Mouse (Mus musculus) cerebellum, adult (tissue): ENCODE measurements around the gene Gpx4.

Experiments
- ATAC-seq: cut with Nextera tagmentation; 2 replicates; pipeline ENCODE4 v1.9.2; 2017; ENCODE audit warnings: mild to moderate bottlenecking, moderate library complexity, mixed read lengths; ENCODE audit not compliant: insufficient number of reproducible peaks, low FRiP score, low TSS enrichment

The Gpx4 gene

GRCm38 (mm10) chr10:80070837-80071515 lies 24.0 kb downstream of the Gpx4 start:
- ATAC-seq: peak; percentile 65

DNA sequence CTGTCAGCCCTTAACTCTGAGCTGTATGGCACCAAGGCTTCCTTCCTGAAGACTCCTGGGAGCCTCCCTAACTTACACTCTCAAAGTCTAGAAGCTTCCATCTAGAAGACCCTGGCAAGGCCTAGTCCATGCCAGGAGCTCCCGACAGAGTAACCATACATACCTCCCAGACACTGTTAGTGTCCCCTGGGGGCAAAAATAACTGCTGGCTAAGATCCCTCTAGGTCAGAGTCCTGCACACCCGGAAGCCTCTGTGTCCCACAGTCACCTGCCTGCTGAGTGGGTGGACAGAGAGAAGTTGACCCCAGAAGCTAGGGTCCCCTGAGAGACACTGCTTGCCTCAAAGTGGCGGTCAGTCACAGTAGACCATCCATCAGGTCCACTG lies 24.5 kb downstream of the Gpx4 start:
- ATAC-seq: no peak

DNA sequence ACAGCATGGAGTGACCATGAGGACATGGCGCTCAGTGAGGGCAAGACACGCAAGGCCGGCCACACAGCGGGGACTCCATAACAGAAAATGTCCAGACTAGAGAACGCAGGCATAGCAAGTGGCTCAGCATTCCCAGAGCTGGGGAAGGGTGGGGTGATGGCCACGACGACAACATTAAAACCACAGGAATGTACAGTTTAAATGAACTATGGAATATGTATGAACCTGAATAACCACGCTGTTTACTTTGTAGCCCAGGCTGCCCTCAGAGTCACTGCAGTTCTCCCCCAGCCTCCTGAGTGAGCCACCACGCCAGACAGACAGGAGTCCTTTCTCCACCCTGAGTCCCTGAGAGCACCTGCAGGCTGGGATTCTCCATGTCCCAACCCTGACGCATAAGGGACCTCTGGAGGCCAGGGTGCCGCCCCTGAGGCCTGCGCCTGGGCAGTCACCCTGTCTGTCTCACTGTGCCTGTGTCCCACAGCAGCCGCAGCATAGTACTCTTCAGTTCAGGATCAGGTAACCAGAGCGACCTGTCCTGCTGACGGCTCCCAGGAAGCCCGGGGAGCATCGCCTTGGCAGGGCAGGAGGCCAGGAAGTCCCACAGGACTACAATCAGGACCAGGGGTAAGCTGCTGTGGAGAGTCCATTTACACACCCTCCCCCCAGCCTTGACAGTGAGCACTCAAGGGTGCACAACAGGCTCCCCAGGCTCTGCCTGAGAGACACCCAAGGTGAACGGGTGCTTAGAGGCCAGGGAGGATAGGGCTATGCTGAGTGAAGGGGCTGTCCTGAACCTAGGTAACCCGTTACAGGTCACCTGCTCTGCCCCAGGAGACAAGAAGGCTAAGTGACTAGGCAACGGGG lies 25.9 kb downstream of the Gpx4 start:
- ATAC-seq: no peak

- no peak; the same call in 1 of the 2 replicates for ATAC-seq
Observed at GRCm38 (mm10) chr10:80074813-80075601, 28.0 kb downstream of the Gpx4 start.

DNA sequence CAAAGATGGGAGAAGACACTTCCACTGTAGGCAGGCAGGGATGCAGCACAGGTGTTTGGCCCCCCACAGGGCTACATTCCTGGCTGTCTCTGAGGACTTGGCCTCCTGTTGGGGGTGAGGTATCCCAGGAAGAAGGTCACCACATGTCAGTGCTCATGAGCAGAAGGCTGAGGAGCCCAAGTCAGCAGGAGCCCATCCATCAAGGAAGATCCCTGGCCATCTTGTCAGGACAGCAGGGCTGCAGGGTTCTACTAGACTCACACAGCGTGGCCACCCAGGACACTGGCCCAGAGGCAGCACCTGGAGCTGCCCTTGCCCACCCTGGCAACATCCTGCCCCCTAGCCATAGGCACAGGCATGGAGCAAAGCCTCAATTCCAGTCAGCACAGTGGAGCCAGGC lies 29.0 kb downstream of the Gpx4 start:
- no peak for ATAC-seq

GRCm38 (mm10) chr10:80076386-80076785 lies 29.4 kb downstream of the Gpx4 start:
- no peak for ATAC-seq

DNA sequence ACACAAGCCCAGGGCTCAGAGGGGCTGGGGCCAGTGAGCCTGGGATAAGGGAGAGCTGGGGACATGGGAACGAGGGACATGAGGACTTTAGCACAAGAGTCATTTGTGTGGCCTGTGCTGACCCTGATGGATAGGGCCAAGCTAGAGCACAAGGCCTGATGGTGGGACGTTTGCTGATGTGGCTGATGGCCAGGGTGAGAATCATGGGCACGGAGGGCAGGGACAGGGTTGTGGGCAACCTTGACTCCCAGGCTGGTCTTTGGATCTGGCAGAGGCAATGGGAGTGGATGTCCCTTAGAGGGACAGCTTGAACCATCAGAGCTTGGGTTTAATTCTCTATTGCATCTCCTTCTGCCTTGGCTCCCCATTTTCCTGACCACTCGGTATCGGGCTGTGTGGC lies 30.3 kb downstream of the Gpx4 start:
- no peak for ATAC-seq

GRCm38 (mm10) chr10:80078366-80078765 lies 31.4 kb downstream of the Gpx4 start:
- ATAC-seq: no peak

GRCm38 (mm10) chr10:80080396-80081070 lies 33.6 kb downstream of the Gpx4 start:
- no peak for ATAC-seq

GRCm38 (mm10) chr10:80081075-80081474 lies 34.1 kb downstream of the Gpx4 start:
- no peak for ATAC-seq

DNA sequence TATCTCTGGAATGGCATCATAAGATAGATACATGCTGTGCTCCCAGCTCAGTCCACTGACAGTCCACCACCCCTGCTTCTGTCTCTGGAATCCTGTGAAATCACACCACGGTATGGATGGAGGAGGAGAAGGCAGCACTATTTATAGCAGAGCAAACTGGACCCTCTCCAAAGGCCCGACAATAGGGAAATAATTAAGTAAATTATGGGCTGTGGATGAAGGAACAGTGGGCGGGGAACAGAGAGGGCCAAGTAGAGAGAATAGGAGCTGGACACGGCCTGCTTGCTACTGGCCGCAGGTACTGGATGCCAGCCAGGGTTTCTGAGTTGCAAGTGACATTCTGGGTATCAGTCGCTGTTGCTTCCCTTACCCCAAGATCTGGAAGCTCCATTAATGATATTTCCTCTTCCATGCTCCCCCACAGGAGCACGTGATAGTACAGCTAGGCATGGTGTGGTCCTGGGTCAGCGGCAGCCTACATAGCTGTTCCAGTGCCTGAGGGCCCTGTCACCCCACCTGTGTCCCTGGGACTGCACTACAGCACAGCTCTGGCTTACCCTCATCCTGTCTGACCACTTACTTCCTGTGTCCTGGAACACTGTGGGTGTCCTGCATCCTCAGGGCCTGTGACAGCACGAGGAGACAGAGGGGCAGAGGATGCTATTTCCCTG lies 38.0 kb downstream of the Gpx4 start:
- no peak; the same call in 1 of the 2 replicates for ATAC-seq

DNA sequence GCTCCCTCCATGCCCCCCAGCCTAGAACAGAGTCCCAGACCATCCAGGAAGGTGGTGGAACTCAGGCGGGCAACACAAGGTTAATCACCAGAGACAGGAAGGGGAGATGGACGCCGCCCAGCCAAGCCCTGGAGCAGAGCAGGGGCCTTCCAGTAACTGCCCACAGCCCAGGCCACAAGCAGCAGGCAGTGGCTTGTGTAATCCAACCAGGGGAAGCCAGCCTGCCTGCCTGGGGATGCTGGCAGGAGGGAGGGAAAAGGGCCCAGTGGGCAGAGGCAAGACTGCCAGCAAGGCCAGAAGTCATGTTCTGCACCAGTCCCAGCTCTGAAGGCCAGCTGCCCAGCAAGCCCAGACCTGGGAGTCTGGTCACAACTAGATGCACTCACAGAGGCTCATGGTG lies 39.9 kb downstream of the Gpx4 start:
- 0 out of 2 replicates have a peak, but pooled peaks have one; percentile 45 for ATAC-seq

- no peak for ATAC-seq
Observed at GRCm38 (mm10) chr10:80087483-80087882, 40.5 kb downstream of the Gpx4 start.

DNA sequence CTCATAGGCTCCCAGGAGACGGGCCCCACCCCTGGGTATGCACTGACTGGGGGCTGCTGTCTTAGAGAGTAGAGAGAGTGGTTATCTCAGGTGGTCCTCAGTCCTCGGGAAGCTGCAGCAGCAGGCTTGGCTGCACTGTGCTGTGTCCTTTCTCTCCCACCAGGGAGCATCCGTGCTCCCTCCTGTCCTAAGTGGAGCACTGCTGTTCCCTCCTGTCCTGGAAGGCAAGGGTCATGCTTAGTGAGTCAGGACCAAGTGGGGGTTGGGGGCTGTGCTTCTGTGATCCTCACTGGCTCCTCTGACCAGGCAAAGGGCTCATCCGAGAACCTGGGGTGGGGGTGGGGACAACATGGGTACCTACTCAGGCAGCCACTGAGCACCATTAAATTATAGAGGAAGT lies 42.2 kb downstream of the Gpx4 start:
- no peak for ATAC-seq

DNA sequence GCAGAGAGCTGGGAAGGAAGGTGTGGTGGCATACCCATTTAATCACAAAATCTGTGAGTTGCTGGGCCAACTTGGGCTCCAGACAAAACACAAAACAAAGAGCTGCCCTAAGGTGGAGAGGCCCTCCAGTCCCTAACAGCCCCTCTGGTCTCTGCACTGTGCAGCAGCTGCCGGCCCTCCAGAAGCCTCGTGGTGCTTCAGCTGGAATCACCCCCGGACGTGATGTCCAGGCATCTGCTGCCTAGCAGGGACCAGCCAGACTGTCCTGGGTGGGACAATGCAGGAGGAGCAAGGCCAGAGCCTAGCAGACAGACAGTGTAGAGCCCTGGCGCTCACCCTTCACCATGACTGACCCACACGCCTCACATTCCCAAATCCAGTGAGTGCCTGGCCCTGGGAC lies 44.6 kb downstream of the Gpx4 start:
- ATAC-seq: no peak

GRCm38 (mm10) chr10:80092690-80093089 lies 45.7 kb downstream of the Gpx4 start:
- ATAC-seq: no peak

- no peak for ATAC-seq
Observed at GRCm38 (mm10) chr10:80094085-80094484, 47.1 kb downstream of the Gpx4 start.

GRCm38 (mm10) chr10:80094684-80095083 lies 47.7 kb downstream of the Gpx4 start:
- ATAC-seq: no peak

DNA sequence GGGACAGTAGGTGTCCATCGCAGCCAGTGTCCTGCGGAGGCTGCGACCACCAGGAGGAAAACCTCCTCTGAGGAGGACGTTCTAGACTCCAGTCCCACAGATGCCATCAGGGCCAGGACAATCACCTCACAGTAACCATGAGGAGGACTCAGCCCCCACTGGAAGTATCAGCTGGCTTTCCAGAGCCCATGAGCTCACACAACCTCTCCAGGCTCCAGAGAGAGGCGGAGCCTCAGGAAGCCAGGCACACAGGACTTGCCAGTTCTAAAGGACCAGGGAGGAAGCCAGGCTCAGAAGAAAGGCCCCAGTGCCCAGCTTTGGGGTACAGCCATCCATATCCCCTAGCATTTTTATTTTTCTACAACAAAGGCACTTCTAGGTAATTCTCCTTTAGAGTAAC lies 48.6 kb downstream of the Gpx4 start:
- ATAC-seq: no peak

DNA sequence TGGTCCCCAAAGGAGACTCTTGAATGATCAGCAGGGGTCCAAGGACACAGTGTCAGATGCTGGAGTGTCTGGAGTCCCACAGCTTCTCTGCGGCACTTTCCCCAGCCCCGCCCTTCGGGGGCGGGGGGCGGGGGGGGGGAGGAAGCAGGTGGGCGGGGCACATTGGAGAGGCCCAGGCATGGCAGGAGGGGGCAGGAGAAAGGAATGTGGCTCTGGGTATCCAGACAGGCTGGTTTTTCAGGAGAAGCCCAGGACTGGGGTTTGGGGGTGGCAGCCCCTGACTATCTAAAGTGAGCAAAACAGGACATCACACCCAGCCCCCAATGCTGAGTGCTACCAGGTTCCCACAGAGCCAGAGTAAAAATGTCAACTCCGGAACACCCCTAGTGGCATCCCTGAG lies 50.3 kb downstream of the Gpx4 start:
- ATAC-seq: no peak
